Mouse (Mus musculus) erythroid progenitor cell, adult 5-6 weeks (primary cell): ENCODE measurements around the gene Kat14. TPM values are rescaled to one million over a fixed set of nuclear protein-coding genes. Genes with fewer than 3 reads are reported as not detected.

Experiments used
- ATAC-seq: replicated peaks from 2 replicates; pipeline ENCODE4 v1.8.0; 2016; ENCODE audit warnings: moderate number of reproducible peaks, mild to moderate bottlenecking, moderate TSS enrichment, inconsistent platforms; ENCODE audit not compliant: poor library complexity, low FRiP score, severe bottlenecking
- total RNA-seq, 2 experiments: library from RNA; stranded (forward) in 1 of 2; stranded (reverse) in 1 of 2; fragments of 150-400 nt in 1 of 2; fragments of 186-747, 209-891 nt in 1 of 2; gene quantifications; 2 replicates each; pipeline versions ENCODE4 v1.2.3 to v1.2.4; 2015 to 2017; ENCODE audit warnings: low replicate concordance in 2 of 2

Gene Kat14
- total RNA-seq, 2 experiments from 2014 or later, result 10.5 to 23.0 TPM

DNA sequence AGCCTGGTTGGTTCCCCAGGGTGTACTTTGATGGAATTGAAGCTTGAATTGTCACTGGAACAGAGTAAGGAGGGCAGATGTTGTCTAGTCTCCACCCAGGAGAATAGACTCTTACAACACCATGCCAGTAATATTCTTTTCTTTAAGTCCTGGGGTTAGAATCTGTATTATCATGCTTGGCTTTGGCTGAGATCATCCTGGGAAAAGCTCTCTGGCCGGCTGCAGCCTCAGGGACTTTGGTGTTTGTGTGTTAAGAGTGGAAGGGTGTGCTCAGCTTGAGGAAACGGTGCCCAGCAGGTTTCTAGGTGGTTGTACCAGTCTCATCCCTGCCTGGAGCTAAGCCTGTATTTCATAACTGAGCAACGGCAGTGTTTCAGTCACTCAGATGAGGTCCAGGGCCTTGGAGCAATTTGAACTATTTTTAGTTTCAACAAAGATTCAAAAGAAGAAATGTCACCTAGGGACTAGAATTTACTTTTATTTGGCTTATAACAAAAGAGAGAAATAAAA, 70.5 kb downstream of the Kat14 start:
- ATAC-seq, result no peak

DNA sequence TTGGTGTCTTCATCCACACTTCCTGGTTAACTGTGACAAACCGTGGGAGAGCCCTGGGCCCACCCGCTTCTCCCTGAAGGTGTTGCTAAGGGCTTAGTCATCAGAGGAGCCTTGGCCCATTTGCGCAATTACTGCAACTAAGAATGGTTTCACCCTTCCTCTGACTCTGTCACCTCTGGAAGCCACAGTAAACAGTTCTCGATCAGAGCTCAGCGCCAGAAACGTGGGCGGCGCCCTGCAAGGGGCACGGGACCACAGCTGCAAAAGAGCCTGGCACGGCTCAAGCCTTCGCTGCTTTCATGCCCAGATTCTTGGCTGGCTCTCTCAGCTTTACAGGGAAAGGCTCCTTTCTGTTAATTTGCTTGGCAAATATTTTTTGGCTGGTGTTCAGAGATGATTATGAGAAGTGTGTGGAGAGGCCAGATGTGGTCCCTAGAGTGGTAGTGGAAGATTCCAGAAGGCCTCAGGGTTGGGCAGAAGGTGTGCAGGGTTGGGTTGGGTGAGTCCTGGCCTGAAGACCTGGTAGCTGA, 72.7 kb downstream of the Kat14 start:
- 0 out of 2 replicates have a peak, but pooled peaks have one; percentile 30 for ATAC-seq

DNA sequence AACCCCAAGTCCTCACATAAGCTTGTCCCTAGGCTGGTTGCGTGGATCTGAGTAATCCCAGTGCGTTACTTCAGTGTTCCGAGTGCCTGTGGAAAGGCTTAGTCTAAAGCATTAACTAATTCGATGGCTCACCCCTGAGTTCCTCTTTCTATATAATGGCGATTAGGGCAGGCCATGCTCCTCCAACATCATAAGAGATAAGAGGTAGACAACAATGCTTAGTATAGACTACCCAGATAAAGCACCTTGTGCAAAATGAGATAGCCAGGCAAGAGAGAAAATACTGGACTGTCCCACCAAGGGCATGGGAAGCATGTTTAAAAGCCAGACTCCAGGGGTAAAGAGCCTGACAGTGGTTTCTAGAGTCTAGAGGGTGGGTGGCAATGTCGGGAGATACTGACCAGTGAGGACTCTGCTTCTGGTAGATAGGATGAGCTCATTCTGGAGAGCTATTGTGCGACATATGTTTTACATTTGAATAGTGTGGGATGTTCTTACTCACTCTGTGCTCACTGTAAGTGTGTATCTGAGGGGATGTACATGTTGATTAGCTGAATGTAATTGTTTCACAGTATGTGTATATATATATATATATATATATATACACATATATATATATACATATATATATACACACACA, 77.7 kb downstream of the Kat14 start:
- no peak for ATAC-seq

DNA sequence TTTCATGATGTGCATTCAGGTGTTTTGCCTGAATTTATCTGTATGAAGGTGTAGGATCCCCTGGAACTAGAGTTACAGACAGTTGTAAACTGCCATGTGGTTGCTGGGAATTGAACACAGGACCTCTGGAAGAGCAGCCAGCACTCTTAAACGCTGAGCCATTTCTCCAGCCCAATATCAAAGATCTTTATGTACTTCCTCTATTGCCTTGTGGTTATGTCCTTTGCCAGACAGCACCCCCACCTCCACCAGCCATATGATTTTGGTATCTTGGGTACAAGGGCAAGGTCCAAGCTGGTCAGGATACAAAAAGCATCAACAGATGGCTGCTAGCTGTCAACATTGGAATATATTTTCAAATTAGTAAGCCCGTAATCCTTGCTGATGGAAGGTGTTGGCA, 81.6 kb downstream of the Kat14 start:
- no peak for ATAC-seq

DNA sequence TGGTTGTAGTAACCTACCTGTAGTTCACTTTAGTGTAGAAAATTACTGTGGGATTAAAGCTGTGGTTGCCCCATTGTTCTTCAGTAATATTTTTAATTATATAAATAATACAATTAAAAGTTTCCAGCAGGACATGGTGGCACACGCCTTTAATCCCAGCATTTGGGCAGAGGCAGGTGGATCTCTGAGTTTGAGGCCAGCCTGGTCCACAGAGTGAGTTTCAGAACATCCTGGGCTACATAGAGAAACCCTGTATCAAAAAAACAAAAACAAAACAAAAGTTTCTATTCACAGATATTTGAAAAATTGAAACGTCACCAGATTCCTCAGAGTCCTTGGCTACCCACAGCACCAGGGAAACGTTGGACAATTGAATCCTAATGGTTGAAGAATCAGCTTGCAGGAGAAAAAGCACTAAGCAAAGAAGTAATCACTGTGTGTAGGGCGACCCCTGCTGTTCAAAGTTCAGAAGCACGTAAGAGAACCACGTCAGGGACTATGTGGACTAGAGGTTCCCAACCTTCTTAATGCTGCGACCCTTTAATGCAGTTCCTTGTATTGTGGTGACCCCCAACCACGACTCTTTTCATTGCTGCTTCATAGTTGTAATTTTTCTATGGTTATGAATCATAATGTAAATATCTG, 83.7 kb downstream of the Kat14 start:
- peak; percentile 71; the same call in 1 of the 2 replicates for ATAC-seq

Other genes with a start within 250 kb of the Kat14 start
- gene Mgme1, start 98.3 kb upstream of the Kat14 start, total RNA-seq (2015; ENCODE audit: low replicate concordance), result 4.2 and 5.4 TPM in 2 replicates
- gene Mgme1, start 98.3 kb upstream of the Kat14 start, total RNA-seq (2017; ENCODE audit: low replicate concordance), result 1.4 and 3.2 TPM in 2 replicates
- 93.7 and 130 TPM in 2 replicates for gene Snx5, start 98.1 kb upstream of the Kat14 start, total RNA-seq (2015; ENCODE audit: low replicate concordance)
- 86.1 and 115 TPM in 2 replicates for gene Snx5, start 98.1 kb upstream of the Kat14 start, total RNA-seq (2017; ENCODE audit: low replicate concordance)
- gene Ovol2, start 36.8 kb upstream of the Kat14 start, total RNA-seq (2015; ENCODE audit: low replicate concordance), result not detected in 2 replicates
- not detected in 2 replicates for gene Ovol2, start 36.8 kb upstream of the Kat14 start, total RNA-seq (2017; ENCODE audit: low replicate concordance)
- not detected in 2 replicates for gene Pet117, start within 50 bp of the Kat14 start, total RNA-seq (2015; ENCODE audit: low replicate concordance)
- 12.1 TPM in 1 of 2 replicates, not detected in the other for gene Pet117, start within 50 bp of the Kat14 start, total RNA-seq (2017; ENCODE audit: low replicate concordance)
- not detected in 2 replicates for gene Dzank1, start 158.4 kb downstream of the Kat14 start, total RNA-seq (2015; ENCODE audit: low replicate concordance)
- not detected in 2 replicates for gene Dzank1, start 158.4 kb downstream of the Kat14 start, total RNA-seq (2017; ENCODE audit: low replicate concordance)
- gene Polr3f, start 158.7 kb downstream of the Kat14 start, total RNA-seq (2015; ENCODE audit: low replicate concordance), result 5.4 and 9.2 TPM in 2 replicates
- gene Polr3f, start 158.7 kb downstream of the Kat14 start, total RNA-seq (2017; ENCODE audit: low replicate concordance), result 3.5 and 15.9 TPM in 2 replicates
- gene Rbbp9, start 181.9 kb downstream of the Kat14 start, total RNA-seq (2015; ENCODE audit: low replicate concordance), result 1.7 and 5.0 TPM in 2 replicates
- 0.38 and 2.1 TPM in 2 replicates for gene Rbbp9, start 181.9 kb downstream of the Kat14 start, total RNA-seq (2017; ENCODE audit: low replicate concordance)
- gene Sec23b, start 187.2 kb downstream of the Kat14 start, total RNA-seq (2015; ENCODE audit: low replicate concordance), result 28.9 and 47.6 TPM in 2 replicates
- gene Sec23b, start 187.2 kb downstream of the Kat14 start, total RNA-seq (2017; ENCODE audit: low replicate concordance), result 30.0 and 41.5 TPM in 2 replicates
- 7.2 TPM in 1 of 2 replicates, not detected in the other for gene Smim26, start 225.1 kb downstream of the Kat14 start, total RNA-seq (2015; ENCODE audit: low replicate concordance)
- gene Smim26, start 225.1 kb downstream of the Kat14 start, total RNA-seq (2017; ENCODE audit: low replicate concordance), result not detected in 2 replicates
- gene Dtd1, start 230.9 kb downstream of the Kat14 start, total RNA-seq (2015; ENCODE audit: low replicate concordance), result 4.2 and 5.4 TPM in 2 replicates
- 3.6 and 14.5 TPM in 2 replicates for gene Dtd1, start 230.9 kb downstream of the Kat14 start, total RNA-seq (2017; ENCODE audit: low replicate concordance)